Mouse (Mus musculus): ENCODE data around the gene Cacna1d. TPM values are rescaled to one million over a fixed set of nuclear protein-coding genes. Genes with fewer than 3 reads are reported as not detected.

Cacna1d gene
- total RNA-seq, 2 experiments from 2014 or later: 51.9 to 52.2 TPM

- Histone ChIP-seq H3K4me3 (no peak overlapping the region), H3K27ac (peak overlapping the region; percentile 51; the same call in 1 of the 2 replicates)
- DNase-seq (ENCODE audit: low spot score in 2 of 2): no peak
- TF ChIP-seq CTCF (conservative IDR thresholded peaks at IDR 0.05): no peak
Measured at GRCm38 (mm10) chr14:30124951-30125690, 366.1 kb downstream of the Cacna1d start.

GRCm38 (mm10) chr14:30120023-30120422, 371.2 kb downstream of the Cacna1d start:
- H3K4me3 ChIP-seq: no peak overlapping the region
- no peak for DNase-seq (ENCODE audit: low spot score in 2 of 2)
- no peak for TF ChIP-seq CTCF (conservative IDR thresholded peaks at IDR 0.05)
- H3K27ac ChIP-seq: no peak overlapping the region

- Histone ChIP-seq H3K27ac (no peak overlapping the region), H3K4me3 (no peak overlapping the region)
- no peak for TF ChIP-seq CTCF (conservative IDR thresholded peaks at IDR 0.05)
- no peak for DNase-seq (ENCODE audit: low spot score in 2 of 2)
Measured at GRCm38 (mm10) chr14:30113392-30114108, 377.7 kb downstream of the Cacna1d start.

DNA sequence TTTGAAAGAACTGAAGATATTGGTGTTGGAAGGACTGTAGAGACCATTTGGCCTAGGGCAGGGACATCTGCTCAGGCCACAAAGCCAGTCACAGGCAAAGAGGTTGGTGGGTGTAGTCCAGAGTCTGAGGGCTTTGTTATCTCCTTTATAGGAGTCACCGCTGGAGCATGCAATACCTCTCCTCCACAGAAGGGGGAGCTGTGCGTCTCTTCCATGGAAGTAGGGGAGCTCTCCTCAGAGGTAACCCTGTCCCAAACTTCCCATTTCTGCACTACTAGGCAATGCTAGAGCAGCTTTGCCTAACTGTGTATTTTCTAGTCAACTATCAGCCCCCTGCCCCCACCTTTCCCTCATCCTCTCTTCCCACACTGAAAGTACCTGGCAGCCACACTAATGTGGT, 382.2 kb downstream of the Cacna1d start:
- TF ChIP-seq CTCF (conservative IDR thresholded peaks at IDR 0.05): peak; percentile 75
- Histone ChIP-seq H3K27ac (peak overlapping the region; percentile 78; the same call in 1 of the 2 replicates), H3K4me3 (no peak overlapping the region)
- no peak for DNase-seq (ENCODE audit: low spot score in 2 of 2)

- Histone ChIP-seq H3K27ac (no peak overlapping the region), H3K4me3 (no peak overlapping the region)
- TF ChIP-seq CTCF (conservative IDR thresholded peaks at IDR 0.05): no peak
- no peak for DNase-seq (ENCODE audit: low spot score in 2 of 2)
Measured at GRCm38 (mm10) chr14:30106550-30106949, 384.7 kb downstream of the Cacna1d start.

GRCm38 (mm10) chr14:30105551-30105950, 385.7 kb downstream of the Cacna1d start:
- TF ChIP-seq CTCF (conservative IDR thresholded peaks at IDR 0.05): no peak
- Histone ChIP-seq H3K27ac (no peak overlapping the region), H3K4me3 (no peak overlapping the region)
- DNase-seq (ENCODE audit: low spot score in 2 of 2): peak in 1 of 2 experiments; percentile 49

GRCm38 (mm10) chr14:30103946-30104536, 387.2 kb downstream of the Cacna1d start:
- Histone ChIP-seq H3K4me3 (no peak overlapping the region), H3K27ac (no peak overlapping the region)
- TF ChIP-seq CTCF (conservative IDR thresholded peaks at IDR 0.05): no peak
- no peak for DNase-seq (ENCODE audit: low spot score in 2 of 2)

GRCm38 (mm10) chr14:30097239-30097638, 394.0 kb downstream of the Cacna1d start:
- no peak for DNase-seq (ENCODE audit: low spot score in 2 of 2)
- peak; percentile 75 for TF ChIP-seq CTCF (conservative IDR thresholded peaks at IDR 0.05)
- Histone ChIP-seq H3K4me3 (no peak overlapping the region), H3K27ac (no peak overlapping the region)

DNA sequence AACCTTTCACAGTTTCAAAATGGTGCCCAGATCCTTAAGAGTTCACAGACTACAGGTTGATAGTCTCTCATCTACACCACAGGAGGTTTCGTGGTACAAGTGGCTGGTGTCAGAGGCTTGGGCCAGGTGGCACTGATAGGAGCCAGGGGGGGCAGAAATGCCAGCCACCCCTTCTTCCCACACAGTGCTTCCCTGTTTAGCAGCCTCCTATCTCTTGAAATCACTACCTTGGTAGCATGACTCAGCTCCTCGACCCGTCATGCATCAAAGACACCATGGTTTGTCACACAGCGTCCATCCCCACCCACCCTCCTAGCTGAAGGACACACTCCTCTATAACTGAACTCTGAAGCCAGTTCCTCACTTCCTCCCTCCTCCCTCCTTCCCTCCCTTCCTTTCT, 398.8 kb downstream of the Cacna1d start:
- H3K4me3 ChIP-seq: no peak overlapping the region
- DNase-seq (ENCODE audit: low spot score in 2 of 2): no peak
- H3K27ac ChIP-seq: no peak overlapping the region
- no peak for TF ChIP-seq CTCF (conservative IDR thresholded peaks at IDR 0.05)

DNA sequence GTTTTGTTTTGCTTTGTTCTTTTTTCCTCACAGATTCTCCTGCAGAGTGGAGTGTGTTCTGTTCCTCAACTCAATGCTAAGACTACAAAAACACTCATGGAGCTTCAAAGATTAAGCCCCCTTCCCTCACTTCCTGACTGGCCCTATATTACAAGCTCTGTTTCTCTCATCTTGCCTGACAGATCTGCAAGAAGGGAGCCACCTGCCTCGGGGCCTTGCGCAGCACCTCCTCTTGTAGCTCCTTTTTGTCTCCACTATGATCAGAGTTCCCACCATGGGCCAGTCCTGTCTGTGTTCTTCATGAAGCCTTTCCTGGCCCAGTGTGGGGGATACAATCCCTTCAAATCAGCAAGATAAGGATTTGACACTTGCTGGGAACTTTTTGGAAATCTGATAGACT, 399.2 kb downstream of the Cacna1d start:
- H3K4me3 ChIP-seq: no peak overlapping the region
- no peak for TF ChIP-seq CTCF (conservative IDR thresholded peaks at IDR 0.05)
- H3K27ac ChIP-seq: no peak overlapping the region
- no peak for DNase-seq (ENCODE audit: low spot score in 2 of 2)

- Histone ChIP-seq H3K27ac (no peak overlapping the region), H3K4me3 (no peak overlapping the region)
- DNase-seq (ENCODE audit: low spot score in 2 of 2): no peak
- no peak for TF ChIP-seq CTCF (conservative IDR thresholded peaks at IDR 0.05)
Measured at GRCm38 (mm10) chr14:30079729-30080128, 411.5 kb downstream of the Cacna1d start.

DNA sequence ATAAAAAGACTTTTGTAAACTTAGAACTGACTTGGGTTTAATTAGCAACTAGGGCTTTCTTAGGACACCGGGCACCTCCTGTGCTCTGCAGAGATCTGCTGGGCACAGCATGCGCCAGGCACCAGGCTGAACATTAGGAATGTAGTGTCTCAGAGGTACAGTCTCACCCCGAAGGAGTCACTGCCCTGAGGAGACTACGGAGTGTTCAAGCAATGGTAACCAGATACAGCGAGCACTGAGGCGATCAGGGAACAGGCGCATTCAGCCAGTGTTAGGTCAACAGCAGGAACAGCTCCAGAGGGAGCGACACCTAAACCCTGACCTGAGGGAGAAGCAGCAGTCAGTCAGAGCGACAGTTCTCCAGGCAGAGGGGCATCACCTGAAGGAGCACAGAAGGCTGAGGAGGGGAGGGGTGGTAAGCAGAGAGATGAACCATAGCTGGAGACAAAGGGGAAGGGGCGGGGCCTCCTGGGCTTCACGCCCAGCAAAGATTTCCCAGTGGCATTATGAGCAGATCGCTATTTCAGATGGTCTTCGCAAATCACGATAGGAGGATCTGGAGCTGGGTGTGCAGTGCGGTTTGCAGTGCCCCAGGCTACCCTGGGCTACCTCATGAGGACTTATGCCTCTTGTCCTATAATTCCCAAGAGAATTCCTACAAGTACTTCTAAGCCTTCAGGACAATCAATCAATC, 413.0 kb downstream of the Cacna1d start:
- DNase-seq (ENCODE audit: low spot score in 2 of 2): no peak
- Histone ChIP-seq H3K4me3 (no peak overlapping the region), H3K27ac (no peak overlapping the region)
- TF ChIP-seq CTCF (conservative IDR thresholded peaks at IDR 0.05): no peak

All from layer of hippocampus, adult 2 months (tissue).